Mouse (Mus musculus) heart, postnatal 0 days (tissue): ENCODE measurements around the gene Nrn1l.

Source experiments
- CTCF ChIP-seq: IDR thresholded peaks from 2 replicates; pipeline ENCODE4 v1.5.1; 2016; ENCODE audit warnings: antibody characterized with exemption, control low read depth, low read depth
- EP300 ChIP-seq: IDR thresholded peaks from 2 replicates; pipeline ENCODE4 v1.6.1; 2016; ENCODE audit warnings: antibody characterized with exemption, low read depth

DNA sequence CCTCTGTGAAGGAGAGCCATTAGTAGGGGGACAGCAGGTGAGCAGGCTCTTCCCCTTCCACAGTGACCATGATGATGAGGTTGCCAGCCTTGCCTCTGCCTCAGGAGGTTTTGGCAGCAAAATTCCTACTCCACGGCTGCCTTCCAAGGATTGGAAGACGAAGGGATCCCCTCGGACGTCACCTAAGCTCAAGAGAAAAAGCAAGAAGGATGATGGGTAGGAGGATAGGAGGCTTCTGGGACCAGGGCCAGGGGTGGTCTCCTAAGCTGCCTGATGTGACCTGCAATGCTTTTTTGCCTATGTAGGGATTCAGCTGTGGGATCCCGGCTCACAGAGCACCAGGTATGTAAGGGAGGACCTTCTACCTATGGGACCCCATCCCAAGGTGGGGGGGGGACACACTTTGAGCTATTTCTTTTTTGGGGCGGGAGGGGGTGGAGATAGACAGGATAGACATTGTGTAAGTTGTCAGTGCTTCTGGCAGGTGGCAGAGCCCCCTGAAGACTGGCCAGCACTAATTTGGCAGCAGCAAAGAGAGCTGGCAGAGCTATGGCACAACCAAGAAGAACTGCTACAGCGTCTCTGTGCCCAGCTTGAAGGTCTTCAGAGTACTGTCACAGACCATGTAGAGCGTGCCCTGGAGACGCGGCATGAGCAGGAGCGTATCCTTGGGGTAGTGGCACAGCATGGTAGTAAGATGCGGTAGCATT, 3.5 kb upstream of the Nrn1l start:
- TF ChIP-seq CTCF (no peak), EP300 (no peak)
